Mouse (Mus musculus) kidney, postnatal 0 days (tissue): Measurements from ENCODE around the gene Pitpnm2. TPM values are rescaled to one million over a fixed set of nuclear protein-coding genes. Genes with fewer than 3 reads are reported as not detected.

Source experiments
- ATAC-seq: fragments of 200-750 bp; cut with Nextera tagmentation; replicated peaks from 2 replicates; pipeline ENCODE4 v1.8.0; 2017; ENCODE audit warnings: low read depth, moderate number of reproducible peaks, moderate TSS enrichment, moderate library complexity; ENCODE audit not compliant: low FRiP score
- DNase-seq: peaks from one replicate; pipeline ENCODE4 v3.0.0-alpha.2; 2016; ENCODE audit warnings: low spot score
- H3K27ac ChIP-seq: fragments of 300-500 bp; sonication (generic); 2 replicates; pipeline ENCODE4 v1.5.1; 2014; ENCODE audit warnings: mild to moderate bottlenecking
- H3K27me3 ChIP-seq: fragments of 300-500 bp; sonication (generic); 2 replicates; pipeline ENCODE4 v1.6.1; 2014; ENCODE audit warnings: low read length, mixed read lengths; ENCODE audit not compliant: insufficient read depth
- H3K36me3 ChIP-seq: fragments of 300-500 bp; sonication (generic); 2 replicates; pipeline ENCODE4 v1.6.1; 2014; ENCODE audit warnings: low read length, mixed read lengths; ENCODE audit not compliant: insufficient read depth
- H3K4me1 ChIP-seq: fragments of 300-500 bp; sonication (generic); replicated peaks from 2 replicates; pipeline ENCODE4 v1.6.1; 2014; ENCODE audit warnings: antibody characterized with exemption, low read length, mixed read lengths; ENCODE audit not compliant: insufficient read depth
- H3K4me2 ChIP-seq: fragments of 300-500 bp; sonication (generic); 2 replicates; pipeline ENCODE4 v1.6.1; 2014; ENCODE audit warnings: mild to moderate bottlenecking, low read length, moderate library complexity, mixed read lengths
- H3K4me3 ChIP-seq: fragments of 300-500 bp; sonication (generic); replicated peaks from 2 replicates; pipeline ENCODE4 v1.5.1; 2014; ENCODE audit warnings: low read depth, low read length
- H3K9ac ChIP-seq: fragments of 300-500 bp; sonication (generic); 2 replicates; pipeline ENCODE4 v1.6.1; 2014; ENCODE audit warnings: low read depth, low read length
- H3K9me3 ChIP-seq: fragments of 300-500 bp; sonication (generic); replicated peaks from 2 replicates; pipeline ENCODE4 v1.6.1; 2016; ENCODE audit warnings: low read length, inconsistent platforms, mixed read lengths
- CTCF ChIP-seq: IDR thresholded peaks from 2 replicates; pipeline ENCODE4 v1.5.1; 2016; ENCODE audit warnings: antibody characterized with exemption, low read depth, mild to moderate bottlenecking, moderate library complexity
- WGBS: fragments of 180-500 bp; shearing (Covaris S2); extraction: QIAGEN DNeasy Blood & Tissue Kit; methylation state at CpG from one replicate; pipeline ENCODE4 v1.1.7; 2014; 5-methylcytosine and 5-hydroxymethylcytosine counted together
- polyA plus RNA-seq: library from polyadenylated mRNA; unstranded; fragments of >200 nt; fragmentation: Nextera tagmentation; extraction: Ambion mirVana; gene quantifications from 2 replicates; pipeline ENCODE4 v1.2.1, GENCODE M21; 2015

The Pitpnm2 gene
- polyA plus RNA-seq, 1 experiment from 2014 or later, result 3.1 TPM

DNA sequence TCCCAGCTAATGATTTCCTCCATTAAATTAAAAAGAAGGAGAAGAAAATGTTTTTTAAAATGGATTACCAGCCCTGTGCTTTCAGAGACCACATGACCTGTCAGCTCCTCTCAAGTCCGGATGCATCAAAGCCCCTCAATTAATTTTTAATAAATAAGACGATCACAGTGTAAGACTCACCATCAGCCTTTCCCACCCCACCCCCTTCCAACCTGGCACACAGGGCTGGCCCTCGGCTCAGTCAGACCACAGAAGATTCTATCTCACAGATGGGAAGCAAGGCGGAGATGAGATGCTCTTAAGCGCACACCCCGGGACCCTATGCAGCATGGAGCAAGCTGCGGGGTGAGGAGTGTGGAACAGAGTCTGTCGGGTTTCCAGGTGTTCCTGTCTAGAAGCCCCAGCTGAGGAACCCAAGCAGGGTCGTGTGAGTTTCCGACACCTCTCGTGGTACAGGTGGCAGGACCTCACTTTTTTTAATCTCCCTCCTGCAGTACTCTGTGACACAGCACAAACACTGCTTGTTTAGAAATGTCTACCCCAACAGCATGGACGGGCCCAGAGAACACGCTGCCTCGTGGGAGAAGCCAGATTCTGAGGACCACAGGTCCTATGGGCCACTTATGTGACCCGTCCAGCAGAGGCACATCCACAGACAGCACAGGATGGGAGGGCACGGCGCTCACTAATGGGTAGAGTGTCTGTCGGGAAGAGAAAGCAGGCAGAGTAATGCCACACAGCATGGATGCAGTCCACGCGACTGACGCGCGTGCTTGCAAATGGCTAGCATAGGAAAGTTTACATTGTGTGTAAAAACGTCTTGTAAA lies 56.1 kb downstream of the Pitpnm2 start:
- Histone ChIP-seq H3K9ac (no peak overlapping the region), H3K27me3 (no peaks in the 10 kb centered on the region), H3K4me3 (no peak overlapping the region), H3K4me1 (peaks cover 8% of the 10 kb centered on the region), H3K27ac (no peak overlapping the region), H3K4me2 (no peak overlapping the region), H3K9me3 (no peaks in the 10 kb centered on the region), H3K36me3 (no peaks in the 10 kb centered on the region)
- DNase-seq, result no peak
- no peak for ATAC-seq
- TF ChIP-seq CTCF, result no peak
- WGBS, result 68% methylated on average over 24 of the region's 24 CpGs

DNA sequence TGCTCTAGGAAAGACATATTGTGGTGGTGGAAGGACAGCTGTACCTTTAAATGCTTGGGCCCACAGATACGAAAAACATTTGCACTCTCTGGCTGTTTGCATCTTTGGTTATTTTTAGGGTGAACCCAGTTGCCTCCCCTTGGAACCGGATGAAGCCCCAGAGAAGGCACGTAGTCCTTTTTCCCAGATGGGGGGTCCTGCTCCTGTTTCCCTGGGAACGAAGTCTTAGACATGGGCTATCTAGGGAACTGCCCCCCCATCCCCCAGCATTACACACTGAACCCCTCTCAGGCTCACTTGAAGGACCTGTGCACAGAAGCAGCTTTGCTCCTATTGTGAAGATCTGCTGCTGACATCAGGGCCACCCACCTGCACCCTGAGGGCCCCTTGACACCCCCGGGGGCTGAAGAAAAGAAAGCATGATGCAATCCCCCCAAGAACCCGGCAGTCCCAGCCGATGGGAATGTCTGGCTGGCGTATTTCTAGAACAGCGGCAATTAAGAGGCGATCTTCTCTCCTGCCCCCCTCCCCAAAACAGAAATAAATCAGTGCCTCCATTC lies 56.8 kb downstream of the Pitpnm2 start:
- H3K4me1 ChIP-seq, result peaks cover 8% of the 10 kb centered on the region
- no peak overlapping the region for H3K4me2 ChIP-seq
- H3K36me3 ChIP-seq, result no peaks in the 10 kb centered on the region
- no peak overlapping the region for H3K4me3 ChIP-seq
- TF ChIP-seq CTCF, result no peak
- no peak overlapping the region for H3K9ac ChIP-seq
- WGBS, result 40% methylated on average over 10 of the region's 10 CpGs
- no peak for DNase-seq
- no peaks in the 10 kb centered on the region for H3K9me3 ChIP-seq
- no peak overlapping the region; the same call in 1 of the 2 replicates for H3K27ac ChIP-seq
- H3K27me3 ChIP-seq, result no peaks in the 10 kb centered on the region
- ATAC-seq, result no peak

DNA sequence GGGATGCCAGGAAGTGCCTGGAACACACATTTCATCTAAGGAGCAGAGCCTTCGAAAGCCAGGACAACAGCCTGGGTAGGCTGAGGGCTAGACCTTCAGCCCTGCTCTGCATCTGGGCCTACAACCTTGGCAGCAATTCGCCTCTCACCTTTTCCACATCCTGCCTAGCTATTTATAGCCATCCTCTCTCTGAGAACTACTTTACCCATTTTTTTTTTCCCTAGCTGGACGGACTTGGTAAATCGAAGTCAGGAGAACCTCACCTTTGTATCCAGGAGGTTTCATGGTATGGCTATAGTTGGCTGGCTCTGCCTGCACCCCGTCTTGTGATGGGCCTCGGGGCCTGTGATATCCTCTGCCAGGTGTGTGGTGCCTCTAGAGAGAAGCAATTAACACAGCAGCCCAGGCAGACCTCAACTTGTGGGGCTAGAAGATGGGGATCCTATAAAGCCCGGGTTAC lies 57.3 kb downstream of the Pitpnm2 start:
- 70% methylated on average over 7 of the region's 7 CpGs for WGBS
- ATAC-seq, result no peak

DNA sequence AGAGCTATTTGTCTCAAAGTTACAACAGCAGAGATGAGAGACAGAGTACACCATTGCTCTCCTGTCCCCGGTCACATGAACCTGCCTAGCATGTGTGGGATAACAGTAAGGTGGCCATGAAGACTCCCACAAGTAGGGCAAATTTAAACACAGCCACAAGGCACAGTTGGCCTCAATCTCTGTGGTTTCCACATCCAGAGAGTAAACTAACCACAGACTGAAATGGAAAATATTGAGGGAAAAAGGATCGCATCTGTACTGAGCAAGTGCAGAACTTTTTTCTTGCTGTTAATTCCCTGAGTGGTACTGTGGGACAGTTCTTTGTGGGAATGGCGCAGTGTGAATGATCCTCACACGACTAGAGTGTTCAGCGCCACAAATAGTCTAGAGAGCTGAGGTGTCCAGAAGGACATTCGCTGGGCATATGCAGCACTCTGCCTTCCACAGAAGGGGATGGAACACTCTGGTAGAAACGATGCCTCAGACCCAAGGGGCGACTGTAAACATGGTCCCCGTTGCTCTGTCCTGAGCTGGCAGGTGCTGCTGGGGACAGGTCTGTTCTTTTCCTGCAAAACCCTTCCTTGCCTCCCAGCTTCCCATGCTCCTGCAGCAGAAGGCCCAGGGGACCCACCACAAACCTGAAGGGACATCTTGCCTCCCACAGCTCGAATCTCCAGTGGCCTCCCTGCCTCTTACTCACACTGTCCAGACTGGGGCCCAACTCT lies 59.3 kb downstream of the Pitpnm2 start:
- 85% methylated on average over 10 of the region's 10 CpGs for WGBS
- Histone ChIP-seq H3K27me3 (no peaks in the 10 kb centered on the region), H3K36me3 (no peaks in the 10 kb centered on the region), H3K4me2 (no peak overlapping the region), H3K4me3 (no peak overlapping the region), H3K4me1 (peaks cover 17% of the 10 kb centered on the region), H3K27ac (no peak overlapping the region), H3K9me3 (no peaks in the 10 kb centered on the region), H3K9ac (no peak overlapping the region)
- no peak for DNase-seq
- ATAC-seq, result no peak
- TF ChIP-seq CTCF, result no peak

More for the DNA sequence above, 57.3 kb downstream of the Pitpnm2 start:
- no peak overlapping the region for H3K9ac ChIP-seq
- no peak for DNase-seq
- H3K27me3 ChIP-seq, result no peaks in the 10 kb centered on the region
- H3K27ac ChIP-seq, result no peak overlapping the region; the same call in 1 of the 2 replicates
- no peak for TF ChIP-seq CTCF
- no peaks in the 10 kb centered on the region for H3K9me3 ChIP-seq
- no peaks in the 10 kb centered on the region for H3K36me3 ChIP-seq
- no peak overlapping the region for H3K4me3 ChIP-seq
- peaks cover 10% of the 10 kb centered on the region for H3K4me1 ChIP-seq
- H3K4me2 ChIP-seq, result no peak overlapping the region

DNA sequence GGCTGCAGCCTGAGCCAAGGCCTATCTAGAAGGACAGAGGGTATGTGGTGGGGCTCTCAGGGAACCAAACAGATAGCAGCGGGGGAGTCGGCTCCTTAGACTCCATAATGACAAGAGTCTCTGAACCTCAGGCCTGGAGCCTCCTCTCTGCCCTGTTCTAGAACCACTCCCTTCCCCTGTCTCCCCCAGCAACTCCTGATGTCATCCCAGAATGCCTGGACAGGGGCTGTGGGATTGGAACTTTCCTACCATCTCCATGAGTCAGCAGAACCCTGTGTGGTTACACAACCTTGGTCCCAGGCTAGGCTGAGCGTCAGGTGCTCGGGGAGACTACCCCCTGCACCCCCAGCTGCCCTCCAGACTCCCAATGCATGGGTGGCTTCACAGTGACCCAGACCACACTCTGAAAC lies 60.0 kb downstream of the Pitpnm2 start:
- Histone ChIP-seq H3K9ac (no peak overlapping the region), H3K4me2 (no peak overlapping the region), H3K36me3 (no peaks in the 10 kb centered on the region), H3K27ac (no peak overlapping the region), H3K27me3 (no peaks in the 10 kb centered on the region), H3K9me3 (no peaks in the 10 kb centered on the region), H3K4me3 (no peak overlapping the region), H3K4me1 (peaks cover 17% of the 10 kb centered on the region)
- no peak for DNase-seq
- WGBS, result 83% methylated on average over 4 of the region's 4 CpGs
- no peak for ATAC-seq
- no peak for TF ChIP-seq CTCF

DNA sequence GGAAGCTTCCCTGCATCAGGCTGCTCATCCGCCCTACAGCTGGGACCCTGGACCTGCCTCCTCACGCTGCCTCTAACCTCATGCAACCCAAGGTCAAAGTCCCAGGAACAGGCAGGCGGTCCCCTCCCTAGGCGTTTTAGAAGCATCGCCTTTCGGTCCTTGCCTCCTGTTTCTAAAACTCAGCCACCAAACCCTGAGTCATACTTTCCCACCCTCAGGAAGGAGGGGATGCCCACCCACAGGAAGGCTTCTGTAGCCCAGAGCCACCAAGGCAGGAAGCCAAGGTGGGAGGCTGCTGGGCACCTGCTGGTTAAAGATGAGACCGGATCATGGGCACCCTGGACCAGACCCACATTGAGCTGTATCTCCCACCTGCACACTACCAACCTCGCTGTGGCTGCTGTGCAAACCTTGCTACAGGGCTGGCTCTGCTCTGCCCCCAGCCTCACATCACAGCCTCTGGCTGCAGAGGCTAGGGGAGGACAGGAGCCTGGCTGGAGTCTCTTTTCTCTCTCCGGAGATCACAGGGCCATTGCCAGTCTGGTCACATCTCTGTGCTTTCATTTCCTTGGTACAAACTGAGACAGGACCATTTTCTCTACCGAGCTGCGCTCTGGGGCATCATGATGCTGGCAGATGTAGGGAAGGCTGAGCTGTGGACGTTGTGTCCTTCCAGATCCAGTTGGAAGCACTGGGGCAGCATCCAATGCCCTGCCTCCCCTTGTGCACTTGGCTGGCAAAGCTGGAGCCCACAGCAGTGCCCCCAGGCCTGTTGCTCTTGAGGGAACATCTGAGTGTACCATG lies 61.9 kb downstream of the Pitpnm2 start:
- DNase-seq (no peak), ATAC-seq (no peak)
- Histone ChIP-seq H3K36me3 (no peaks in the 10 kb centered on the region), H3K4me3 (no peak overlapping the region), H3K27me3 (no peaks in the 10 kb centered on the region), H3K4me2 (no peak overlapping the region; the same call in 1 of the 2 replicates), H3K4me1 (peaks cover 17% of the 10 kb centered on the region), H3K9me3 (no peaks in the 10 kb centered on the region), H3K9ac (no peak overlapping the region), H3K27ac (no peak overlapping the region)
- 51% methylated on average over 12 of the region's 12 CpGs for WGBS
- no peak for TF ChIP-seq CTCF
